Mouse (Mus musculus): Measurements from ENCODE around the gene Hs2st1. TPM values are rescaled to one million over a fixed set of nuclear protein-coding genes. Genes with fewer than 3 reads are reported as not detected.

Hs2st1 gene
- 7.2 and 7.3 TPM in 2 replicates for polyA plus RNA-seq (2014; fragmentation: Nextera tagmentation; extraction: Ambion mirVana)

GRCm38 (mm10) chr3:144570047-144570815 lies at the start of gene Hs2st1, which contains the start of gene Selenof:
Gene Hs2st1, minus strand, starts transcription at chr3:144570181.
Gene Selenof, plus strand, starts transcription at chr3:144570304.
- Histone ChIP-seq H3K9ac (ENCODE audit: low read depth, low read length) (peak within 1 kb of the TSS; percentile 97), H3K4me2 (peak within 1 kb of the TSS; percentile 97), H3K36me3 (ENCODE audit: control insufficient read depth, insufficient read depth, low read length) (peaks cover 9% of the 10 kb centered on the region; the same call in 1 of the 2 replicates), H3K4me3 (ENCODE audit: low read depth, low read length) (peak within 1 kb of the TSS; percentile 94), H3K27ac (ENCODE audit: low read depth, low read length) (peak within 1 kb of the TSS; percentile 74), H3K27me3 (replicated peaks; ENCODE audit: control insufficient read depth, insufficient read depth, low read length) (no peaks in the 10 kb centered on the region), H3K9me3 (ENCODE audit: control insufficient read depth, low read length) (no peaks in the 10 kb centered on the region), H3K4me1 (replicated peaks; ENCODE audit: control insufficient read depth, insufficient read depth, low read length) (peaks cover 8% of the 10 kb centered on the region)
- under 1% methylated on average over 64 of the region's 69 CpGs for WGBS
- DNase-seq (ENCODE audit: low spot score), result peak; percentile 91
- peak; percentile 97 for ATAC-seq (replicated peaks; ENCODE audit: low FRiP score)

- Histone ChIP-seq H3K4me2 (no peak overlapping the region), H3K36me3 (ENCODE audit: control insufficient read depth, insufficient read depth, low read length) (no peaks in the 10 kb centered on the region), H3K4me1 (replicated peaks; ENCODE audit: control insufficient read depth, insufficient read depth, low read length) (peaks cover 2% of the 10 kb centered on the region), H3K27me3 (replicated peaks; ENCODE audit: control insufficient read depth, insufficient read depth, low read length) (no peaks in the 10 kb centered on the region), H3K4me3 (ENCODE audit: low read depth, low read length) (no peak overlapping the region), H3K27ac (ENCODE audit: low read depth, low read length) (no peak overlapping the region), H3K9ac (ENCODE audit: low read depth, low read length) (no peak overlapping the region), H3K9me3 (ENCODE audit: control insufficient read depth, low read length) (no peaks in the 10 kb centered on the region; the same call in 1 of the 2 replicates)
- 82% methylated on average over 10 of the region's 10 CpGs for WGBS
- ATAC-seq (replicated peaks; ENCODE audit: low FRiP score), result 0 out of 2 replicates have a peak, but pooled peaks have one; percentile 11
- DNase-seq (ENCODE audit: low spot score), result no peak
Measured at GRCm38 (mm10) chr3:144617633-144618180, 47.7 kb upstream of the Hs2st1 start.

- Histone ChIP-seq H3K4me2 (no peak overlapping the region), H3K9me3 (ENCODE audit: control insufficient read depth, low read length) (no peaks in the 10 kb centered on the region; the same call in 1 of the 2 replicates), H3K4me1 (replicated peaks; ENCODE audit: control insufficient read depth, insufficient read depth, low read length) (peaks cover 11% of the 10 kb centered on the region), H3K27me3 (replicated peaks; ENCODE audit: control insufficient read depth, insufficient read depth, low read length) (no peaks in the 10 kb centered on the region), H3K27ac (ENCODE audit: low read depth, low read length) (no peak overlapping the region), H3K4me3 (ENCODE audit: low read depth, low read length) (no peak overlapping the region), H3K36me3 (ENCODE audit: control insufficient read depth, insufficient read depth, low read length) (no peaks in the 10 kb centered on the region), H3K9ac (ENCODE audit: low read depth, low read length) (no peak overlapping the region)
- 77% methylated on average over 8 of the region's 8 CpGs for WGBS
- DNase-seq (ENCODE audit: low spot score) (peak; percentile 63), ATAC-seq (replicated peaks; ENCODE audit: low FRiP score) (peak; percentile 69)
Measured at GRCm38 (mm10) chr3:144616654-144617425, 46.9 kb upstream of the Hs2st1 start.

- H3K9me3 ChIP-seq (ENCODE audit: control insufficient read depth, low read length), result no peaks in the 10 kb centered on the region; the same call in 1 of the 2 replicates
Measured at GRCm38 (mm10) chr3:144615459-144615858, 45.5 kb upstream of the Hs2st1 start.

GRCm38 (mm10) chr3:144614698-144615097 lies 44.7 kb upstream of the Hs2st1 start:
- WGBS, result 72% methylated on average over 10 of the region's 10 CpGs
- no peak overlapping the region for H3K27ac ChIP-seq (ENCODE audit: low read depth, low read length)
- H3K4me1 ChIP-seq (replicated peaks; ENCODE audit: control insufficient read depth, insufficient read depth, low read length), result peaks cover 23% of the 10 kb centered on the region
- DNase-seq (ENCODE audit: low spot score) (no peak), ATAC-seq (replicated peaks; ENCODE audit: low FRiP score) (no peak)
- H3K9ac ChIP-seq (ENCODE audit: low read depth, low read length), result no peak overlapping the region
- no peak overlapping the region for H3K4me3 ChIP-seq (ENCODE audit: low read depth, low read length)
- H3K27me3 ChIP-seq (replicated peaks; ENCODE audit: control insufficient read depth, insufficient read depth, low read length), result no peaks in the 10 kb centered on the region
- no peaks in the 10 kb centered on the region; the same call in 1 of the 2 replicates for H3K9me3 ChIP-seq (ENCODE audit: control insufficient read depth, low read length)
- H3K4me2 ChIP-seq, result no peak overlapping the region
- no peaks in the 10 kb centered on the region for H3K36me3 ChIP-seq (ENCODE audit: control insufficient read depth, insufficient read depth, low read length)

More at GRCm38 (mm10) chr3:144615459-144615858, 45.5 kb upstream of the Hs2st1 start:
- Histone ChIP-seq H3K27ac (ENCODE audit: low read depth, low read length) (no peak overlapping the region), H3K9ac (ENCODE audit: low read depth, low read length) (no peak overlapping the region), H3K4me1 (replicated peaks; ENCODE audit: control insufficient read depth, insufficient read depth, low read length) (peaks cover 19% of the 10 kb centered on the region), H3K36me3 (ENCODE audit: control insufficient read depth, insufficient read depth, low read length) (no peaks in the 10 kb centered on the region), H3K4me2 (no peak overlapping the region), H3K27me3 (replicated peaks; ENCODE audit: control insufficient read depth, insufficient read depth, low read length) (no peaks in the 10 kb centered on the region), H3K4me3 (ENCODE audit: low read depth, low read length) (no peak overlapping the region)
- 91% methylated on average over 9 of the region's 9 CpGs for WGBS
- DNase-seq (ENCODE audit: low spot score), result no peak
- ATAC-seq (replicated peaks; ENCODE audit: low FRiP score), result no peak

GRCm38 (mm10) chr3:144614277-144614676 lies 44.3 kb upstream of the Hs2st1 start:
- DNase-seq (ENCODE audit: low spot score) (no peak), ATAC-seq (replicated peaks; ENCODE audit: low FRiP score) (no peak)
- no peak overlapping the region for H3K27ac ChIP-seq (ENCODE audit: low read depth, low read length)
- H3K27me3 ChIP-seq (replicated peaks; ENCODE audit: control insufficient read depth, insufficient read depth, low read length), result no peaks in the 10 kb centered on the region
- H3K4me1 ChIP-seq (replicated peaks; ENCODE audit: control insufficient read depth, insufficient read depth, low read length), result peaks cover 23% of the 10 kb centered on the region
- no peak overlapping the region for H3K4me3 ChIP-seq (ENCODE audit: low read depth, low read length)
- no peak overlapping the region for H3K4me2 ChIP-seq
- no peaks in the 10 kb centered on the region for H3K36me3 ChIP-seq (ENCODE audit: control insufficient read depth, insufficient read depth, low read length)
- H3K9me3 ChIP-seq (ENCODE audit: control insufficient read depth, low read length), result no peaks in the 10 kb centered on the region; the same call in 1 of the 2 replicates
- WGBS, result 70% methylated on average over 6 of the region's 6 CpGs
- H3K9ac ChIP-seq (ENCODE audit: low read depth, low read length), result no peak overlapping the region

- H3K4me2 ChIP-seq, result peak overlapping the region; percentile 36
- no peaks in the 10 kb centered on the region for H3K27me3 ChIP-seq (replicated peaks; ENCODE audit: control insufficient read depth, insufficient read depth, low read length)
- DNase-seq (ENCODE audit: low spot score), result no peak
- no peak overlapping the region for H3K4me3 ChIP-seq (ENCODE audit: low read depth, low read length)
- peak overlapping the region; percentile 32 for H3K27ac ChIP-seq (ENCODE audit: low read depth, low read length)
- 46% methylated on average over 6 of the region's 6 CpGs for WGBS
- H3K9ac ChIP-seq (ENCODE audit: low read depth, low read length), result 0 out of 2 replicates have a peak overlapping the region, but pooled peaks have one; percentile 36
- H3K36me3 ChIP-seq (ENCODE audit: control insufficient read depth, insufficient read depth, low read length), result no peaks in the 10 kb centered on the region
- peaks cover 28% of the 10 kb centered on the region for H3K4me1 ChIP-seq (replicated peaks; ENCODE audit: control insufficient read depth, insufficient read depth, low read length)
- peak; percentile 65 for ATAC-seq (replicated peaks; ENCODE audit: low FRiP score)
- H3K9me3 ChIP-seq (ENCODE audit: control insufficient read depth, low read length), result no peaks in the 10 kb centered on the region
Measured at GRCm38 (mm10) chr3:144612382-144612781, 42.4 kb upstream of the Hs2st1 start.

GRCm38 (mm10) chr3:144611626-144612271 lies 41.8 kb upstream of the Hs2st1 start:
- Histone ChIP-seq H3K9ac (ENCODE audit: low read depth, low read length) (no peak overlapping the region), H3K4me2 (no peak overlapping the region), H3K27ac (ENCODE audit: low read depth, low read length) (peak overlapping the region; percentile 32; the same call in 1 of the 2 replicates), H3K27me3 (replicated peaks; ENCODE audit: control insufficient read depth, insufficient read depth, low read length) (no peaks in the 10 kb centered on the region), H3K4me3 (ENCODE audit: low read depth, low read length) (no peak overlapping the region), H3K4me1 (replicated peaks; ENCODE audit: control insufficient read depth, insufficient read depth, low read length) (peaks cover 28% of the 10 kb centered on the region), H3K36me3 (ENCODE audit: control insufficient read depth, insufficient read depth, low read length) (no peaks in the 10 kb centered on the region), H3K9me3 (ENCODE audit: control insufficient read depth, low read length) (no peaks in the 10 kb centered on the region)
- 61% methylated on average over 8 of the region's 8 CpGs for WGBS
- peak; percentile 6; the same call in 1 of the 2 replicates for ATAC-seq (replicated peaks; ENCODE audit: low FRiP score)
- no peak for DNase-seq (ENCODE audit: low spot score)
